Comparison of ENCODE assay signal across 17 mouse cellular contexts in genomic region chr7:121858939-121859338, GRCm38 (mm10). TPM values are rescaled to one million over a fixed set of nuclear protein-coding genes. Genes with fewer than 3 reads are reported as not detected.
DNase-seq lines count a peak whose midpoint lies in the region; ATAC-seq and TF ChIP-seq lines count a peak whose summit lies in the region.
"Had no signal": no experiment of that assay in that cellular context is flagged by ENCODE, and none has a peak within 500 bp of the region (broad histone marks: within the 10 kb centered on the region; RNA-seq: fewer than 3 reads in every experiment).

No protein-coding gene starts in this region.

- in situ Hi-C loops in Patski (cut with MboI; ENCODE audit: low pct_unique_long_range_greater_than_20kb), result no loop called here

- H3K36me3 ChIP-seq in intestine, postnatal 0 days (ENCODE audit: control insufficient read depth, insufficient read depth), result no peaks in the 10 kb centered on the region
- no peaks in the 10 kb centered on the region for H3K36me3 ChIP-seq in intestine, embryonic 16.5 days (ENCODE audit: control insufficient read depth, insufficient read depth, low read length)
- no peaks in the 10 kb centered on the region for H3K36me3 ChIP-seq in spleen, adult 2 months (ENCODE audit: control insufficient read depth, insufficient read depth, low read length)
- no peaks in the 10 kb centered on the region for H3K36me3 ChIP-seq in midbrain, embryonic 11.5 days (ENCODE audit: control insufficient read depth, insufficient read depth, low read length)
- H3K36me3 ChIP-seq: hindbrain, embryonic 12.5 days; limb, embryonic 12.5 days; midbrain, embryonic 10.5 days; stomach, embryonic 15.5 days had no signal

- CTCF ChIA-PET in Patski (lab: Charles Lee), result no interaction called here

- POLR2A ChIA-PET in Patski (lab: Charles Lee), result no interaction called here

- H3K4me2 ChIP-seq in intestine, postnatal 0 days (replicated peaks; ENCODE audit: low read depth), result no peak overlapping the region
- no peak overlapping the region for H3K4me2 ChIP-seq in intestine, embryonic 16.5 days (ENCODE audit: low read depth, low read length)
- no peak overlapping the region for H3K4me2 ChIP-seq in midbrain, embryonic 11.5 days
- H3K4me2 ChIP-seq: hindbrain, embryonic 12.5 days; limb, embryonic 12.5 days; stomach, embryonic 15.5 days had no signal

- WGBS in intestine, postnatal 0 days, result 78% methylated on average over 8 of the region's 8 CpGs
- WGBS in intestine, embryonic 16.5 days, result 84% methylated on average over 8 of the region's 8 CpGs
- 76% methylated on average over 8 of the region's 8 CpGs for WGBS in spleen, adult 2 months
- 90% methylated on average over 8 of the region's 8 CpGs for WGBS in midbrain, embryonic 11.5 days

- DNase-seq in spleen, adult 2 months (ENCODE audit: low read depth in 1 of 2, low spot score in 2 of 2), result no peak
- DNase-seq in spleen, postnatal 4 days (ENCODE audit: low spot score in 2 of 2), result no peak
- no peak for DNase-seq in Patski (ENCODE audit: low read depth, low spot score)
- DNase-seq in testis, postnatal 10 days (ENCODE audit: low spot score), result peak; percentile 84
- no peak for DNase-seq in midbrain, embryonic 11.5 days (ENCODE audit: low spot score, missing footprints)
- no peak for DNase-seq in embryo, embryonic 10 days (ENCODE audit: low spot score)
- DNase-seq: cerebellum, adult 9-10 months; embryo, embryonic 11 days; kidney, adult 18-20 months; kidney, postnatal 4 days had no signal

- H3K9ac ChIP-seq in intestine, postnatal 0 days (ENCODE audit: low read depth, low read length), result no peak overlapping the region
- H3K9ac ChIP-seq in intestine, embryonic 16.5 days (ENCODE audit: low read depth, low read length), result no peak overlapping the region
- H3K9ac ChIP-seq in midbrain, embryonic 11.5 days (ENCODE audit: low read length), result no peak overlapping the region
- H3K9ac ChIP-seq: hindbrain, embryonic 12.5 days; limb, embryonic 12.5 days; stomach, embryonic 15.5 days had no signal

- no peak for ATAC-seq in intestine, postnatal 0 days
- ATAC-seq in intestine, embryonic 16.5 days, result no peak
- ATAC-seq in Patski, result no peak
- ATAC-seq in midbrain, embryonic 11.5 days (ENCODE audit: low FRiP score), result no peak
- ATAC-seq: forebrain, embryonic 16.5 days had no signal

- no peak for TF ChIP-seq POLR2A in spleen, adult 2 months (IDR thresholded peaks at IDR 0.05; ENCODE audit: low read depth, low read length)

- H3K4me1 ChIP-seq in intestine, postnatal 0 days (replicated peaks; ENCODE audit: control insufficient read depth, insufficient read depth, low read length), result no peaks in the 10 kb centered on the region
- H3K4me1 ChIP-seq in intestine, embryonic 16.5 days (ENCODE audit: control insufficient read depth, insufficient read depth, low read length), result no peaks in the 10 kb centered on the region
- H3K4me1 ChIP-seq in spleen, adult 2 months (ENCODE audit: control insufficient read depth, insufficient read depth, insufficient read length), result no peaks in the 10 kb centered on the region
- H3K4me1 ChIP-seq in midbrain, embryonic 11.5 days (ENCODE audit: control insufficient read depth, insufficient read depth, low read length), result no peaks in the 10 kb centered on the region
- H3K4me1 ChIP-seq: hindbrain, embryonic 12.5 days; limb, embryonic 12.5 days; midbrain, embryonic 10.5 days; stomach, embryonic 15.5 days had no signal

- H3K9me3 ChIP-seq in intestine, postnatal 0 days (ENCODE audit: control insufficient read depth), result no peaks in the 10 kb centered on the region
- H3K9me3 ChIP-seq in intestine, embryonic 16.5 days (ENCODE audit: control insufficient read depth, low read length), result no peaks in the 10 kb centered on the region
- H3K9me3 ChIP-seq in midbrain, embryonic 11.5 days (ENCODE audit: control insufficient read depth, low read length), result no peaks in the 10 kb centered on the region
- H3K9me3 ChIP-seq: hindbrain, embryonic 12.5 days; limb, embryonic 12.5 days; midbrain, embryonic 10.5 days; stomach, embryonic 15.5 days had no signal

- H3K4me3 ChIP-seq in intestine, postnatal 0 days (ENCODE audit: low read depth, low read length), result no peak overlapping the region
- no peak overlapping the region for H3K4me3 ChIP-seq in intestine, embryonic 16.5 days (ENCODE audit: low read length)
- no peak overlapping the region for H3K4me3 ChIP-seq in spleen, adult 2 months (ENCODE audit: extremely low read depth, insufficient read depth, insufficient read length)
- no peak overlapping the region for H3K4me3 ChIP-seq in midbrain, embryonic 11.5 days (ENCODE audit: low read depth, low read length)
- H3K4me3 ChIP-seq: hindbrain, embryonic 12.5 days; limb, embryonic 12.5 days; midbrain, embryonic 10.5 days; stomach, embryonic 15.5 days had no signal

- peaks cover 3% of the 10 kb centered on the region; the same call in 1 of the 2 replicates for H3K27me3 ChIP-seq in intestine, postnatal 0 days (replicated peaks; ENCODE audit: control insufficient read depth, insufficient read depth, low read length)
- peaks cover 3% of the 10 kb centered on the region; the same call in 1 of the 2 replicates for H3K27me3 ChIP-seq in intestine, embryonic 16.5 days (replicated peaks; ENCODE audit: control insufficient read depth, insufficient read depth, low read length)
- no peaks in the 10 kb centered on the region for H3K27me3 ChIP-seq in spleen, adult 2 months (ENCODE audit: control insufficient read depth, insufficient read depth, low read length)
- no peaks in the 10 kb centered on the region for H3K27me3 ChIP-seq in Patski
- H3K27me3 ChIP-seq in midbrain, embryonic 11.5 days (ENCODE audit: control insufficient read depth, insufficient read depth, low read length), result no peaks in the 10 kb centered on the region; the same call in 1 of the 2 replicates

- TF ChIP-seq CTCF in intestine, postnatal 0 days (IDR thresholded peaks at IDR 0.05; ENCODE audit: low read depth), result peak; percentile 30
- TF ChIP-seq CTCF in spleen, adult 2 months (IDR thresholded peaks at IDR 0.05; ENCODE audit: extremely low read depth, insufficient read depth, insufficient read length, insufficient replicate concordance), result peak; percentile 9; the same call in 1 of the 2 replicates
- TF ChIP-seq CTCF in Patski (IDR thresholded peaks at IDR 0.05), result peak; percentile 50

- no peak overlapping the region for H3K27ac ChIP-seq in intestine, postnatal 0 days (ENCODE audit: low read depth, low read length)
- H3K27ac ChIP-seq in intestine, embryonic 16.5 days (ENCODE audit: low read length), result no peak overlapping the region
- no peak overlapping the region for H3K27ac ChIP-seq in spleen, adult 2 months (ENCODE audit: insufficient read depth, low read length)
- no peak overlapping the region for H3K27ac ChIP-seq in midbrain, embryonic 11.5 days (ENCODE audit: low read depth, low read length)
- H3K27ac ChIP-seq: hindbrain, embryonic 12.5 days; limb, embryonic 12.5 days; midbrain, embryonic 10.5 days; stomach, embryonic 15.5 days had no signal

RNA-seq across cellular contexts. Expression of gene Scnn1b, which starts 5.9 kb away (rescaled TPM):
- polyA plus RNA-seq in intestine, postnatal 0 days (2015; fragmentation: Nextera tagmentation; extraction: Ambion mirVana), result 0.27 and 0.52 TPM in 2 replicates
- polyA plus RNA-seq in intestine, embryonic 16.5 days (2015; fragmentation: Nextera tagmentation; extraction: Ambion mirVana), result 0.13 and 0.20 TPM in 2 replicates
- not detected in 2 replicates for polyA plus RNA-seq in spleen, adult 2 months (2012; rRNA removed)
- polyA plus RNA-seq in Patski (2021), result 0.03 TPM
- polyA plus RNA-seq in midbrain, embryonic 11.5 days (2014; fragmentation: Nextera tagmentation; extraction: Ambion mirVana), result not detected in 2 replicates
- polyA plus RNA-seq: limb, embryonic 12.5 days had no signal
